ENCODE assay signal across 8 mouse cellular contexts in the genomic region with DNA sequence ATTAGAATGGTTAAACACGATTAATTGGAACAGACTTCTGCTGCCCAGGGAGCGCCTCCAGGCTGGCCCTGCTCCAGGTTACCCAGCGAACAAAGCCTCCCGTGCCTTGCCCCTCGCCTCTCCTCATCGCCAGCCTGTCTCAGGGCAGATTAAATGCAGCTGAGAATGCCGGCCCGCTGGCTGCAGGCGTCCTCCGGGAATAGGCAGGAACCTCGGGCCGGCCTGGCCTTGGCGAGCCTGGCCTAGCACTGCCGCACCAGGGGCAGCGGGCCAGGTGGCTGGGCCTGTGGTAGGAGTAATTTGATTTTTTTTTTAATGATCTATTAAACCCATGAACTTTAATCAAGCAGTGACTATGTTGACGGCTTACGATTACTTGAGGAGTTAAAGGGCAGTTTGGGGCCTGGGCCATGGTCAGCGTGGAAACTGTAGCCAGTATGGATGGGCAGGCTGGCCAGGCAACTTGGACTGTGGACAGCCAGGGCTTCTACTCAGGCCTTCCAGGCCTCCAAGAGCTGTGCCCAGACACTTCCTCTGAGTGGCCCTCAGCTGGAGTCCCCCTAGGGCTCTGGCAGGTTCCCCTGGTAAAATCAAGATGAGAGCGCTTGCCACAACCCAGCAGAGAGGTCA.
DNase-seq lines count a peak whose midpoint lies in the region; ATAC-seq lines count a peak whose summit lies in the region.

No protein-coding gene starts in this region.

- peaks cover 14% of the 10 kb centered on the region for H3K4me1 ChIP-seq in forebrain, embryonic 12.5 days
- H3K4me1 ChIP-seq in heart, embryonic 16.5 days (ENCODE audit: control insufficient read depth, insufficient read depth, low read length) = 0 out of 2 replicates have a peak, but pooled peaks cover 4% of the 10 kb centered on the region
- H3K4me1 ChIP-seq in midbrain, embryonic 10.5 days = peaks cover 19% of the 10 kb centered on the region

- 26% methylated on average over 19 of the region's 19 CpGs for WGBS in forebrain, embryonic 12.5 days
- WGBS in heart, embryonic 16.5 days = 40% methylated on average over 19 of the region's 19 CpGs
- WGBS in midbrain, embryonic 10.5 days = 44% methylated on average over 19 of the region's 19 CpGs

- no peak for ATAC-seq in cerebellum, adult (ENCODE audit: insufficient number of reproducible peaks, low FRiP score, low TSS enrichment)
- peak; percentile 81 for ATAC-seq in forebrain, embryonic 12.5 days (ENCODE audit: low FRiP score)
- no peak for ATAC-seq in heart, embryonic 16.5 days (replicated peaks; ENCODE audit: extremely low read depth, insufficient read depth, low FRiP score)

- H3K4me2 ChIP-seq in forebrain, embryonic 12.5 days = peak overlapping the region; percentile 24
- H3K4me2 ChIP-seq in heart, embryonic 16.5 days (ENCODE audit: low read depth, low read length) = peak overlapping the region; percentile 23; the same call in 1 of the 2 replicates

- peak; percentile 8 for DNase-seq in cerebellum, adult 11 months
- DNase-seq in kidney, postnatal 14 days = peak; percentile 26
- DNase-seq in midbrain, embryonic 10.5 days (ENCODE audit: low spot score) = peak; percentile 56
- peak; percentile 64 for DNase-seq in right cerebral cortex, postnatal 4 days
- DNase-seq in B cell, adult 2 months = no peak

- no peaks in the 10 kb centered on the region for H3K36me3 ChIP-seq in forebrain, embryonic 12.5 days (replicated peaks)
- no peaks in the 10 kb centered on the region for H3K36me3 ChIP-seq in heart, embryonic 16.5 days (ENCODE audit: control insufficient read depth, insufficient read depth)
- no peaks in the 10 kb centered on the region for H3K36me3 ChIP-seq in midbrain, embryonic 10.5 days

- peak overlapping the region; percentile 47; the same call in 1 of the 2 replicates for H3K27ac ChIP-seq in forebrain, embryonic 12.5 days
- no peak overlapping the region for H3K27ac ChIP-seq in heart, embryonic 16.5 days (ENCODE audit: low read length)
- peak overlapping the region; percentile 67 for H3K27ac ChIP-seq in midbrain, embryonic 10.5 days (replicated peaks)

- no peak overlapping the region for H3K9ac ChIP-seq in forebrain, embryonic 12.5 days
- H3K9ac ChIP-seq in heart, embryonic 16.5 days (ENCODE audit: low read length) = no peak overlapping the region

- H3K27me3 ChIP-seq in forebrain, embryonic 12.5 days = peaks cover 62% of the 10 kb centered on the region
- no peaks in the 10 kb centered on the region; the same call in 1 of the 2 replicates for H3K27me3 ChIP-seq in heart, embryonic 16.5 days (ENCODE audit: control insufficient read depth, insufficient read depth, low read length)
- no peaks in the 10 kb centered on the region for H3K27me3 ChIP-seq in midbrain, embryonic 10.5 days (ENCODE audit: low read depth, poor library complexity, severe bottlenecking)

- H3K9me3 ChIP-seq in forebrain, embryonic 12.5 days = no peaks in the 10 kb centered on the region
- H3K9me3 ChIP-seq in heart, embryonic 16.5 days (replicated peaks; ENCODE audit: control insufficient read depth, low read length) = no peaks in the 10 kb centered on the region
- H3K9me3 ChIP-seq in midbrain, embryonic 10.5 days (replicated peaks) = no peaks in the 10 kb centered on the region

- no peak overlapping the region for H3K4me3 ChIP-seq in forebrain, embryonic 12.5 days (replicated peaks)
- no peak overlapping the region for H3K4me3 ChIP-seq in heart, embryonic 16.5 days (ENCODE audit: low read length)
- no peak overlapping the region for H3K4me3 ChIP-seq in midbrain, embryonic 10.5 days

Comparison
In these comparisons a context has a peak if more than half of its experiments do, and no peak if none do; other contexts are left out.
1. DNase-seq: peak in cerebellum, adult 11 months (single experiment), kidney, postnatal 14 days (single experiment), midbrain, embryonic 10.5 days (single experiment) and right cerebral cortex, postnatal 4 days (single experiment); none in B cell, adult 2 months (0 of 2).